ENCODE assay signal across 14 mouse cellular contexts in the genomic region with DNA sequence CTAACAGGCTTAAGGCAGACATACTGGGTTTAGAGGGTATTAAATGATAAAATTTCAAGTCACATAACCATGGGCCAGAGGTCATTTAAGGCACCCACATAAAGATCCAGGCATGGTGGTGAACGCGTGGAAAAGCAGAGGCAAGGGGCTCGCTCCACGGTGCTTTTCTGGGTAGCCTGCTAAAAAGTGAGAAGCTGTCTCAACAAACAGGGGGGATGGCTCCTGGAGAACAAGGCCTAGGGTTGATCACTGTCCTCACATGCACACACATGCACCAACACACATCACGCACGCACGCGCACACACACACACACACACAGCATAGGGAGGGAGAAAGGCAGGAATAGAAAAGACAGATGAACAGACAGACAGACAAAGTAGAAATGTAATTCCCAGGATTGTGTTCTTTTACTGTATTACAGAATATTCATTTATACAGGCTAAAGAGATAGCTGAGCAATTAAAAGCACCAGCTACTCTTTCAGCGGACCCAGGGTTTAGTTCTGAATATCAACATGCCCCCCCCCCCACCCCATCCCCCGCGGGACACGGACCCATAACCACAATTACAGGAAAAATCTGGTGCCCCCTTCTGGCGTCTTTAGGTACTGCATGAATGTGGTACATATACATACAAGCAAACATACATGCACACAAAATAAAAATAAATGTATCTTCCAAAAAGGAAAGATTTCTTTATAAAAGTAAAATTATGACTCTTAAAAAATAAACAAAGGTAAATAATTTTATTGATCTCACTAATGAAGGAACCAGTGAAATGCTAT.
DNase-seq lines count a peak whose midpoint lies in the region; ATAC-seq and TF ChIP-seq lines count a peak whose summit lies in the region.
"Had no signal": no experiment of that assay in that cellular context is flagged by ENCODE, and none has a peak within 500 bp of the region (broad histone marks: within the 10 kb centered on the region; RNA-seq: fewer than 3 reads in every experiment).

No protein-coding gene starts in this region.

- H3K27ac ChIP-seq in layer of hippocampus, adult 2 months = no peak overlapping the region
- H3K27ac ChIP-seq: midbrain, embryonic 12.5 days had no signal

- H3K4me3 ChIP-seq in layer of hippocampus, adult 2 months = no peak overlapping the region
- H3K4me3 ChIP-seq: erythroblast, embryonic 14.5 days; midbrain, embryonic 12.5 days had no signal

- ATAC-seq in CD4-positive, CD25-positive, alpha-beta regulatory T cell, adult 4 months = no peak
- no peak for ATAC-seq in erythroid progenitor cell, adult 5-6 weeks (replicated peaks; ENCODE audit: low FRiP score, poor library complexity, severe bottlenecking)

- peak; percentile 60 for TF ChIP-seq CTCF in layer of hippocampus, adult 2 months (conservative IDR thresholded peaks at IDR 0.05)

- peak; percentile 13 for DNase-seq in CD4-positive, CD25-positive, alpha-beta regulatory T cell, adult 2 months (ENCODE audit: low read depth, low spot score)
- DNase-seq in layer of hippocampus, adult 2 months (ENCODE audit: low spot score in 2 of 2) = no peak
- no peak for DNase-seq in layer of hippocampus, adult 9-11 months
- peak; percentile 31 for DNase-seq in ES-CJ7 (ENCODE audit: low read depth, low spot score)
- peak; percentile 12 for DNase-seq in naive thymus-derived CD4-positive, alpha-beta T cell, adult 2 months (ENCODE audit: low read depth)
- no peak for DNase-seq in adrenal gland, postnatal 10 days
- DNase-seq: heart, postnatal 10 days; kidney, adult 18-20 months; lung, postnatal 10 days; spleen, adult 18-20 months had no signal

Comparison
In these comparisons a context has a peak if more than half of its experiments do, and no peak if none do; other contexts are left out.
1. DNase-seq: peak in CD4-positive, CD25-positive, alpha-beta regulatory T cell, adult 2 months (single experiment), ES-CJ7 (single experiment) and naive thymus-derived CD4-positive, alpha-beta T cell, adult 2 months (single experiment); none in layer of hippocampus, adult 2 months (0 of 2), layer of hippocampus, adult 9-11 months (single experiment) and adrenal gland, postnatal 10 days (single experiment).